Mouse (Mus musculus) left cerebral cortex, adult 8-10 months (tissue): ENCODE results near the gene Ptger4. TPM values are rescaled to one million over a fixed set of nuclear protein-coding genes. Genes with fewer than 3 reads are reported as not detected.
A peak's percentile ranks its signal among the peaks of the same experiment; 100 is the strongest.

Experiments
- DNase-seq, 2 experiments: peaks; one replicate each; pipeline ENCODE4 v3.0.0; 2022; ENCODE audit warnings: low spot score in 2 of 2
- total RNA-seq, 4 experiments: library from RNA; stranded (reverse); gene quantifications; 2 replicates each; pipeline ENCODE4 v1.2.4; 2022

Ptger4 gene
- total RNA-seq: 1 to 10 TPM in 2 of 4 experiments, under 1 TPM in 2; 0.72 to 1.1 (median 0.91) TPM

GRCm38 (mm10) chr15:5243959-5244905 lies at the start of gene Ptger4:
TSS of gene Ptger4 (minus strand) at chr15:5244187.
- DNase-seq: peak; percentile 34 to 54

GRCm38 (mm10) chr15:5288412-5288811 lies 44.4 kb upstream of the Ptger4 start:
- DNase-seq: no peak

- no peak for DNase-seq
Measured at GRCm38 (mm10) chr15:5287072-5287471, 43.1 kb upstream of the Ptger4 start.

- no peak for DNase-seq
Measured at GRCm38 (mm10) chr15:5281316-5281715, 37.3 kb upstream of the Ptger4 start.

- no peak for DNase-seq
Measured at GRCm38 (mm10) chr15:5279831-5280230, 35.8 kb upstream of the Ptger4 start.

GRCm38 (mm10) chr15:5278525-5278924 lies 34.5 kb upstream of the Ptger4 start:
- no peak for DNase-seq

- no peak for DNase-seq
Measured at GRCm38 (mm10) chr15:5273981-5274380, 30.0 kb upstream of the Ptger4 start.

- no peak for DNase-seq
Measured at GRCm38 (mm10) chr15:5266095-5266494, 22.1 kb upstream of the Ptger4 start.

GRCm38 (mm10) chr15:5262874-5263504 lies 19.0 kb upstream of the Ptger4 start:
- DNase-seq: no peak

- DNase-seq: no peak
Measured at GRCm38 (mm10) chr15:5262095-5262667, 18.2 kb upstream of the Ptger4 start.

- DNase-seq: no peak
Measured at GRCm38 (mm10) chr15:5261004-5261403, 17.0 kb upstream of the Ptger4 start.

GRCm38 (mm10) chr15:5260183-5260582 lies 16.2 kb upstream of the Ptger4 start:
- DNase-seq: no peak

GRCm38 (mm10) chr15:5250182-5250581 lies 6.2 kb upstream of the Ptger4 start:
- no peak for DNase-seq

- DNase-seq: no peak
Measured at GRCm38 (mm10) chr15:5243036-5243958, 690 bp downstream of the Ptger4 start.

GRCm38 (mm10) chr15:5242241-5243035 lies 1.5 kb downstream of the Ptger4 start:
- peak; percentile 16 to 18 for DNase-seq

- DNase-seq: no peak
Measured at GRCm38 (mm10) chr15:5241304-5242201, 2.4 kb downstream of the Ptger4 start.

- DNase-seq: no peak
Measured at GRCm38 (mm10) chr15:5240360-5240759, 3.6 kb downstream of the Ptger4 start.

- no peak for DNase-seq
Measured at GRCm38 (mm10) chr15:5239901-5240300, 4.1 kb downstream of the Ptger4 start.

GRCm38 (mm10) chr15:5239361-5239760 lies 4.6 kb downstream of the Ptger4 start:
- no peak for DNase-seq
